Mouse (Mus musculus) embryonic fibroblast, embryonic 13.5 days (primary cell): ENCODE data around the gene Anapc16.

ENCODE experiments used
- CTCF ChIP-seq: IDR thresholded peaks from 2 replicates; pipeline ENCODE4 v1.5.1; 2011; ENCODE audit warnings: mild to moderate bottlenecking, control low read depth, low read length, moderate library complexity, borderline replicate concordance; ENCODE audit not compliant: insufficient read depth
- POLR2A ChIP-seq: IDR thresholded peaks from 2 replicates; pipeline ENCODE4 v1.6.1; 2011; ENCODE audit warnings: low read depth, mild to moderate bottlenecking, control low read depth, low read length, moderate library complexity

DNA sequence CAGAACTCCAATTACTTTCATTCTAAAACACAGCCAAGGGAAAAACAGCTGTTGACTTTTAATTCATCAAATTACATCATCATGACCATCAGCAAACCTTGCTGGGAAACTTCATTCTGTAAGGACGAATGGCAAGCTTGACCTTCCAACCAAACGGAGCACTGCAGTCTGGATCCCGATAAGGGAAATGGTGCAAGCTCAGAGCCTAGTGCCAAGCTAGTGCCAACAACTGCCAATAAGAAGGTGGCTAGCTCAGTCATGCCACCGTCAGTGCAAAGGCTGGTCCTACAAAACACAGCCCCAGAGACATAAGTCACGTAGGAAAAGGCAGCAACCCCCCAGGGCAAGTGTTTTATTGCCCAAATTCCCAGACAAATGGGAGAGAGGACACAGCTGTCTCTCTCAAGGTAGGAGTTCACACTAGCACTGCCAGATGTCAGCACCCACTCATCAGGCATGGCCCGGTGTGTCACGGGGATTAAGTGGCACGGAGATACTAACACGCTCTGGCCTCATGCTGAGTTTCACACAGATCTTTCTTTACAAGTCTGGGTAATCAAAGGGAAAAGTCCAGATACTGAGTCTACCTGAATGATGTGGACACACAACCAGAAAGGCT lies 11.6 kb downstream of the Anapc16 start:
- no peak for TF ChIP-seq CTCF
- TF ChIP-seq POLR2A, result no peak
